Mouse (Mus musculus): Measurements from ENCODE around the gene Ackr3. TPM values are rescaled to one million over a fixed set of nuclear protein-coding genes. Genes with fewer than 3 reads are reported as not detected.

Gene Ackr3
- total RNA-seq, 2 experiments from 2014 or later = 7.2 to 10.5 TPM

- no peak for DNase-seq (ENCODE audit: low spot score in 2 of 2)
- intact Hi-C loops (cut with DNase I) = no loop called here
These were observed 42.3 kb downstream of the Ackr3 start for GRCm38 (mm10) chr1:90246035-90246434.

- intact Hi-C loops (cut with DNase I) = no loop called here
- DNase-seq (ENCODE audit: low spot score in 2 of 2) = no peak
These were observed 43.0 kb downstream of the Ackr3 start for GRCm38 (mm10) chr1:90246800-90247199.

- intact Hi-C loops (cut with DNase I) = no loop called here
- no peak for DNase-seq (ENCODE audit: low spot score in 2 of 2)
These were observed 43.5 kb downstream of the Ackr3 start for GRCm38 (mm10) chr1:90247234-90247633.

GRCm38 (mm10) chr1:90247756-90248541 lies 44.2 kb downstream of the Ackr3 start:
- no peak for DNase-seq (ENCODE audit: low spot score in 2 of 2)
- intact Hi-C loops (cut with DNase I) = no loop called here

- DNase-seq (ENCODE audit: low spot score in 2 of 2) = no peak
- intact Hi-C loops (cut with DNase I) = no loop called here
These were observed 45.4 kb downstream of the Ackr3 start for GRCm38 (mm10) chr1:90248966-90249735.

- intact Hi-C loops (cut with DNase I) = no loop called here
- DNase-seq (ENCODE audit: low spot score in 2 of 2) = no peak
These were observed 46.6 kb downstream of the Ackr3 start for GRCm38 (mm10) chr1:90250419-90250818.

- DNase-seq (ENCODE audit: low spot score in 2 of 2) = no peak
- intact Hi-C loops (cut with DNase I) = no loop called here
These were observed 47.4 kb downstream of the Ackr3 start for GRCm38 (mm10) chr1:90251156-90251555.

GRCm38 (mm10) chr1:90253465-90253864 lies 49.7 kb downstream of the Ackr3 start:
- intact Hi-C loops (cut with DNase I) = no loop called here
- DNase-seq (ENCODE audit: low spot score in 2 of 2) = no peak

- intact Hi-C loops (cut with DNase I) = no loop called here
- no peak for DNase-seq (ENCODE audit: low spot score in 2 of 2)
These were observed 54.6 kb downstream of the Ackr3 start for GRCm38 (mm10) chr1:90258253-90258887.

GRCm38 (mm10) chr1:90260704-90261581 lies 57.2 kb downstream of the Ackr3 start:
- intact Hi-C loops (cut with DNase I) = no loop called here
- DNase-seq (ENCODE audit: low spot score in 2 of 2) = no peak

- no peak for DNase-seq (ENCODE audit: low spot score in 2 of 2)
- intact Hi-C loops (cut with DNase I) = no loop called here
These were observed 58.6 kb downstream of the Ackr3 start for GRCm38 (mm10) chr1:90262380-90262779.

Other genes starting within 250 kb of the Ackr3 start
- gene Asb18, start 189.3 kb upstream of the Ackr3 start, total RNA-seq (2021) = 1 to 10 TPM; 1.5 to 2.1 TPM
- gene Iqca, start 50.6 kb upstream of the Ackr3 start, total RNA-seq (2021) = under 1 TPM; 0.70 to 0.86 TPM